Comparison of ENCODE assay signal across 9 mouse cellular contexts in the genomic region with DNA sequence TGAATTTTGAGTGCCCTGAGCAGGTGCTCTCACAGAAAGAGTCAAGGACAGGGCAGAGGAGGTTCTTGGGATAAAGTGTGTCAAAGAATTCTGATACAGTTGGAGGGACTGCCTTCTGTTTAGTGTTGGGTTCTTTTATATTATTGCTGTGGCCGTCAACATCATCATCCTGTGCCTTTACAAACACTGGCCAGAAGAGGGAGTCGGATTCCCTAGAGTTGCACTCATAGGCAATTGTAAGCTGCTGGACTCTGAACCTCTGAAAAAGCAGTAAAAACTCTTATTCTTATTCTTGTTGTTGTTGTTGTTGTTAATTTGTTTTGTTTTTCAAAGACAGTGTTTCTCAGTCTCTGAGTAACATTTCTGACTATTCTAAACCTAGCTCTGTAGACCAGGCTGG. TPM values are rescaled to one million over a fixed set of nuclear protein-coding genes. Genes with fewer than 3 reads are reported as not detected.
A peak's percentile ranks its signal among the peaks of the same experiment; 100 is the strongest.
DNase-seq lines count a peak whose midpoint lies in the region; ATAC-seq lines count a peak whose summit lies in the region.
"Had no signal": no experiment of that assay in that cellular context is flagged by ENCODE, and none has a peak within 500 bp of the region (broad histone marks: within the 10 kb centered on the region; RNA-seq: fewer than 3 reads in every experiment).

No protein-coding gene starts in this region.

- H3K4me1 ChIP-seq in heart, embryonic 11.5 days (ENCODE audit: control insufficient read depth, insufficient read depth, low read length), result no peaks in the 10 kb centered on the region
- H3K4me1 ChIP-seq in midbrain, embryonic 15.5 days, result peaks cover 8% of the 10 kb centered on the region; the same call in 1 of the 2 replicates

- 48% methylated on average over 2 of the region's 2 CpGs for WGBS in heart, embryonic 11.5 days (ENCODE audit: insufficient replicate concordance)
- WGBS in midbrain, embryonic 15.5 days, result 53% methylated on average over 2 of the region's 2 CpGs

- no peaks in the 10 kb centered on the region for H3K36me3 ChIP-seq in heart, embryonic 11.5 days (ENCODE audit: control insufficient read depth, insufficient read depth, low read length)
- H3K36me3 ChIP-seq in midbrain, embryonic 15.5 days (replicated peaks), result no peaks in the 10 kb centered on the region
- H3K36me3 ChIP-seq: hindbrain, embryonic 15.5 days had no signal

- no peaks in the 10 kb centered on the region; the same call in 1 of the 2 replicates for H3K9me3 ChIP-seq in heart, embryonic 11.5 days (replicated peaks; ENCODE audit: control insufficient read depth, low read length)
- H3K9me3 ChIP-seq in midbrain, embryonic 15.5 days, result no peaks in the 10 kb centered on the region
- H3K9me3 ChIP-seq: hindbrain, embryonic 15.5 days had no signal

- H3K27ac ChIP-seq in heart, embryonic 11.5 days (ENCODE audit: low read depth, low read length), result no peak overlapping the region
- H3K27ac ChIP-seq in midbrain, embryonic 15.5 days, result no peak overlapping the region
- H3K27ac ChIP-seq: hindbrain, embryonic 15.5 days had no signal

- H3K4me2 ChIP-seq in heart, embryonic 11.5 days, result no peak overlapping the region
- H3K4me2 ChIP-seq in midbrain, embryonic 15.5 days, result no peak overlapping the region
- H3K4me2 ChIP-seq: hindbrain, embryonic 15.5 days had no signal

- H3K9ac ChIP-seq in heart, embryonic 11.5 days (ENCODE audit: low read depth, low read length), result no peak overlapping the region
- no peak overlapping the region for H3K9ac ChIP-seq in midbrain, embryonic 15.5 days
- H3K9ac ChIP-seq: hindbrain, embryonic 15.5 days had no signal

- ATAC-seq in heart, embryonic 11.5 days (replicated peaks; ENCODE audit: insufficient number of reproducible peaks, low FRiP score, low TSS enrichment), result no peak
- ATAC-seq in midbrain, embryonic 15.5 days (replicated peaks), result no peak

- H3K4me3 ChIP-seq in heart, embryonic 11.5 days (ENCODE audit: low read depth, low read length), result no peak overlapping the region
- no peak overlapping the region for H3K4me3 ChIP-seq in midbrain, embryonic 15.5 days
- H3K4me3 ChIP-seq: hindbrain, embryonic 15.5 days had no signal

- peaks cover 2% of the 10 kb centered on the region; the same call in 1 of the 2 replicates for H3K27me3 ChIP-seq in heart, embryonic 11.5 days (ENCODE audit: control insufficient read depth, insufficient read depth, low read length)
- no peaks in the 10 kb centered on the region for H3K27me3 ChIP-seq in midbrain, embryonic 15.5 days (replicated peaks)
- H3K27me3 ChIP-seq: hindbrain, embryonic 15.5 days had no signal

- peak; percentile 48 for DNase-seq in heart, adult 8-10 months (ENCODE audit: low spot score)
- DNase-seq in 416B (ENCODE audit: low read depth) (peak; percentile 26), NIH3T3 (ENCODE audit: low read depth) (peak; percentile 34)
- DNase-seq in embryo, embryonic 11 days, result peak; percentile 40
- DNase-seq in lung, postnatal 10 days, result peak; percentile 47
- DNase-seq in urinary bladder, postnatal 10 days (ENCODE audit: low spot score), result no peak

RNA-seq across cellular contexts. Expression of gene Sms, which starts 5.3 kb away (rescaled TPM):
- total RNA-seq in heart, adult 8-10 months (2022), result 10 to 100 TPM; 37.0 to 81.6 (median 52.2) TPM
- 74.5 and 75.4 TPM in 2 replicates for polyA plus RNA-seq in heart, embryonic 11.5 days (2014; fragmentation: Nextera tagmentation; extraction: Ambion mirVana)
- 126 and 133 TPM in 2 replicates for polyA plus RNA-seq in midbrain, embryonic 15.5 days (2015; fragmentation: Nextera tagmentation; extraction: Ambion mirVana)
